Mouse (Mus musculus): ENCODE data around the gene Apip. TPM values are rescaled to one million over a fixed set of nuclear protein-coding genes. Genes with fewer than 3 reads are reported as not detected.

The Apip gene
- polyA plus RNA-seq (2015; fragmentation: Nextera tagmentation; extraction: Ambion mirVana), result 54.3 and 57.3 TPM in 2 replicates

GRCm38 (mm10) chr2:103073219-103073982, at the start of gene Apip, which contains the start of gene Pdhx:
Apip (plus strand) TSS chr2:103073675.
Pdhx (minus strand) TSS chr2:103073513.
- Histone ChIP-seq H3K4me3 (replicated peaks) (peak within 1 kb of the TSS; percentile 74), H3K27ac (replicated peaks) (peak within 1 kb of the TSS; percentile 89), H3K36me3 (no peaks in the 10 kb centered on the region), H3K4me2 (peak within 1 kb of the TSS; percentile 58), H3K9ac (replicated peaks) (peak within 1 kb of the TSS; percentile 75), H3K9me3 (replicated peaks) (no peaks in the 10 kb centered on the region), H3K27me3 (replicated peaks) (no peaks in the 10 kb centered on the region), H3K4me1 (peaks cover 28% of the 10 kb centered on the region)
- ATAC-seq (ENCODE audit: low FRiP score), result peak; percentile 100
- WGBS, result under 1% methylated on average over 55 of the region's 55 CpGs

GRCm38 (mm10) chr2:103037831-103038230, 35.6 kb upstream of the Apip start:
- no peaks in the 10 kb centered on the region for H3K4me1 ChIP-seq
- 78% methylated on average over 4 of the region's 4 CpGs for WGBS
- ATAC-seq (ENCODE audit: low FRiP score), result no peak

GRCm38 (mm10) chr2:103040896-103041295, 32.6 kb upstream of the Apip start:
- 52% methylated on average over 8 of the region's 8 CpGs for WGBS
- no peak overlapping the region for H3K4me2 ChIP-seq
- no peaks in the 10 kb centered on the region for H3K9me3 ChIP-seq (replicated peaks)
- no peak for ATAC-seq (ENCODE audit: low FRiP score)
- H3K36me3 ChIP-seq, result peaks cover 6% of the 10 kb centered on the region; the same call in 1 of the 2 replicates
- H3K9ac ChIP-seq (replicated peaks), result no peak overlapping the region
- H3K4me3 ChIP-seq (replicated peaks), result no peak overlapping the region
- no peak overlapping the region for H3K27ac ChIP-seq (replicated peaks)
- H3K27me3 ChIP-seq (replicated peaks), result no peaks in the 10 kb centered on the region
- H3K4me1 ChIP-seq, result no peaks in the 10 kb centered on the region

More at GRCm38 (mm10) chr2:103037831-103038230, 35.6 kb upstream of the Apip start:
- no peaks in the 10 kb centered on the region for H3K27me3 ChIP-seq (replicated peaks)
- H3K36me3 ChIP-seq, result peaks cover 9% of the 10 kb centered on the region
- no peak overlapping the region for H3K4me2 ChIP-seq
- no peak overlapping the region for H3K4me3 ChIP-seq (replicated peaks)
- H3K9ac ChIP-seq (replicated peaks), result no peak overlapping the region
- no peak overlapping the region for H3K27ac ChIP-seq (replicated peaks)
- H3K9me3 ChIP-seq (replicated peaks), result no peaks in the 10 kb centered on the region

GRCm38 (mm10) chr2:103045286-103045685, 28.2 kb upstream of the Apip start:
- no peak for ATAC-seq (ENCODE audit: low FRiP score)
- whole genome bisulfite sequencing, result 55% methylated on average over 2 of the region's 2 CpGs
- Histone ChIP-seq H3K9ac (replicated peaks) (no peak overlapping the region), H3K36me3 (no peaks in the 10 kb centered on the region), H3K9me3 (replicated peaks) (no peaks in the 10 kb centered on the region), H3K4me3 (replicated peaks) (no peak overlapping the region), H3K27ac (replicated peaks) (no peak overlapping the region), H3K4me1 (0 out of 2 replicates have a peak, but pooled peaks cover 3% of the 10 kb centered on the region), H3K27me3 (replicated peaks) (no peaks in the 10 kb centered on the region), H3K4me2 (no peak overlapping the region)

GRCm38 (mm10) chr2:103051937-103052893, 21.3 kb upstream of the Apip start:
- H3K9me3 ChIP-seq (replicated peaks), result no peaks in the 10 kb centered on the region
- H3K4me2 ChIP-seq, result no peak overlapping the region
- WGBS, result 85% methylated on average over 19 of the region's 19 CpGs
- no peaks in the 10 kb centered on the region for H3K27me3 ChIP-seq (replicated peaks)
- H3K4me3 ChIP-seq (replicated peaks), result no peak overlapping the region
- 0 out of 2 replicates have a peak, but pooled peaks cover 3% of the 10 kb centered on the region for H3K4me1 ChIP-seq
- no peak; the same call in 1 of the 2 replicates for ATAC-seq (ENCODE audit: low FRiP score)
- no peak overlapping the region for H3K27ac ChIP-seq (replicated peaks)
- H3K36me3 ChIP-seq, result peaks cover 4% of the 10 kb centered on the region; the same call in 1 of the 2 replicates
- H3K9ac ChIP-seq (replicated peaks), result no peak overlapping the region

- H3K36me3 ChIP-seq, result peaks cover 4% of the 10 kb centered on the region; the same call in 1 of the 2 replicates
- no peak overlapping the region for H3K27ac ChIP-seq (replicated peaks)
- no peak overlapping the region for H3K4me2 ChIP-seq
- no peak overlapping the region for H3K4me3 ChIP-seq (replicated peaks)
- no peak for ATAC-seq (ENCODE audit: low FRiP score)
- no peaks in the 10 kb centered on the region for H3K9me3 ChIP-seq (replicated peaks)
- no peaks in the 10 kb centered on the region for H3K27me3 ChIP-seq (replicated peaks)
- H3K9ac ChIP-seq (replicated peaks), result no peak overlapping the region
- 93% methylated on average over 6 of the region's 6 CpGs for WGBS
- no peaks in the 10 kb centered on the region for H3K4me1 ChIP-seq
Measured at GRCm38 (mm10) chr2:103055820-103056219, 17.7 kb upstream of the Apip start.

- WGBS, result 88% methylated on average over 3 of the region's 3 CpGs
- ATAC-seq (ENCODE audit: low FRiP score), result no peak
- peaks cover 5% of the 10 kb centered on the region; the same call in 1 of the 2 replicates for H3K4me1 ChIP-seq
- no peaks in the 10 kb centered on the region for H3K27me3 ChIP-seq (replicated peaks)
- no peak overlapping the region for H3K4me2 ChIP-seq
- H3K9ac ChIP-seq (replicated peaks), result no peak overlapping the region
- H3K9me3 ChIP-seq (replicated peaks), result no peaks in the 10 kb centered on the region
- no peak overlapping the region for H3K4me3 ChIP-seq (replicated peaks)
- H3K27ac ChIP-seq (replicated peaks), result no peak overlapping the region
- H3K36me3 ChIP-seq, result peaks cover 4% of the 10 kb centered on the region; the same call in 1 of the 2 replicates
Measured at GRCm38 (mm10) chr2:103058266-103058665, 15.2 kb upstream of the Apip start.

GRCm38 (mm10) chr2:103062865-103063264, 10.6 kb upstream of the Apip start:
- no peaks in the 10 kb centered on the region for H3K36me3 ChIP-seq
- H3K4me3 ChIP-seq (replicated peaks), result no peak overlapping the region
- peak overlapping the region; percentile 9; the same call in 1 of the 2 replicates for H3K27ac ChIP-seq (replicated peaks)
- ATAC-seq (ENCODE audit: low FRiP score), result peak; percentile 59
- H3K4me1 ChIP-seq, result peaks cover 5% of the 10 kb centered on the region; the same call in 1 of the 2 replicates
- no peak overlapping the region for H3K9ac ChIP-seq (replicated peaks)
- H3K9me3 ChIP-seq (replicated peaks), result no peaks in the 10 kb centered on the region
- 24% methylated on average over 3 of the region's 3 CpGs for WGBS
- H3K4me2 ChIP-seq, result no peak overlapping the region
- no peaks in the 10 kb centered on the region for H3K27me3 ChIP-seq (replicated peaks)

GRCm38 (mm10) chr2:103066683-103067551, 6.6 kb upstream of the Apip start:
- Histone ChIP-seq H3K27me3 (replicated peaks) (no peaks in the 10 kb centered on the region), H3K4me1 (peaks cover 14% of the 10 kb centered on the region), H3K9me3 (replicated peaks) (no peaks in the 10 kb centered on the region), H3K27ac (replicated peaks) (no peak overlapping the region), H3K4me2 (no peak overlapping the region), H3K4me3 (replicated peaks) (no peak overlapping the region), H3K9ac (replicated peaks) (no peak overlapping the region), H3K36me3 (no peaks in the 10 kb centered on the region)
- no peak for ATAC-seq (ENCODE audit: low FRiP score)
- 79% methylated on average over 8 of the region's 8 CpGs for WGBS

- Histone ChIP-seq H3K4me2 (no peak overlapping the region), H3K9me3 (replicated peaks) (no peaks in the 10 kb centered on the region), H3K27me3 (replicated peaks) (no peaks in the 10 kb centered on the region), H3K4me3 (replicated peaks) (no peak overlapping the region), H3K36me3 (no peaks in the 10 kb centered on the region), H3K27ac (replicated peaks) (no peak overlapping the region), H3K4me1 (peaks cover 20% of the 10 kb centered on the region), H3K9ac (replicated peaks) (no peak overlapping the region)
- WGBS, result 88% methylated on average over 2 of the region's 2 CpGs
- ATAC-seq (ENCODE audit: low FRiP score), result no peak
Measured at GRCm38 (mm10) chr2:103067552-103068207, 5.8 kb upstream of the Apip start.

Data from neural tube, embryonic 15.5 days (tissue).